Mouse (Mus musculus) lung, adult 18-20 months (tissue): Measurements from ENCODE around the gene Rnf216.
"Not testable (repeated sequence)": the region's sequence is repeated elsewhere in the genome, so short reads cannot be mapped to it uniquely, and the experiment has no call there.

ENCODE experiments used
- DNase-seq, 2 experiments: peaks; one replicate each; pipeline ENCODE4 v3.0.0; 2022; ENCODE audit warnings: mixed read lengths in 2 of 2

The Rnf216 gene

GRCm38 (mm10) chr5:143112281-143113246 is at the start of gene Rnf216:
Gene Rnf216 (minus strand): TSS chr5:143112994.
- DNase-seq = peak; percentile 94 to 96

GRCm38 (mm10) chr5:143155534-143155933 is 42.7 kb upstream of the Rnf216 start:
- no peak for DNase-seq

- DNase-seq = no peak
These were observed 41.0 kb upstream of the Rnf216 start for GRCm38 (mm10) chr5:143153756-143154155.

DNA sequence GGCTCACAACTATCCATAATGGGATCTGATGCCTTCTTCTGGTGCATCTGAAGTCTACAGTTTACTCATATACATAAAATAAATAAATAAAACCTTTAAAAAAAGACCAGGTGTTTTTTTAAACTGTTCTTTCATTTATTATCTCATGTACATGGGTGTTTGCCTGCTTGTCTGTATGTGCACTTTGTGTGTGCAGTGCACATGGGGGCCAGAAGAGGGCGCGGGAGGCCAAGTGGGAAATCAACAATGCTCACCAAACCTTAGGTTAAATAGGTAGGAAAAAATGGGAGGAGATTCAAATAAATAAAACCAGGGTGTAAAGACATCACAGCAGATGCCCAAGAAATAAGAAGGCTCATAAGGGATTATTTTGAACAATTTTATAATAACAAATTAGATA is 37.2 kb upstream of the Rnf216 start:
- no peak for DNase-seq

DNA sequence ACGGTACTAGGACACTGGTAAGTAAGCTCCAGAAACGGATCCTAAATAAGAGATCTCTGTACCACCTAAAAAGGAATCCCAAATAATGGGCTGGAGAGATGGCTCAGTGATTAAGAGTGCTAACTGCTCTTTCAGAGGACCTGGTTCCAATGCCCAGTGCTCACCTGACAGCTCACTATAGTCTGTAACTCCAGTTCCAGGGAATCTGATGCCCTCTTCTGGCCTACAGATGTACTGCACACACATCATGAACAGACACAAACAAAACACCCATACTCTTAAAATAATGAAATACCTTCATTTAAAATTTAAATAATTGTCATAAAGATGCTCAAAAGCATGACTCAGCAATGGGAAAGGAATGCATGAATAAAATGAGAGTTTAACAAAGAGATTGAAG is 36.7 kb upstream of the Rnf216 start:
- no peak for DNase-seq

- DNase-seq = no peak
These were observed 35.9 kb upstream of the Rnf216 start for GRCm38 (mm10) chr5:143148661-143149060.

- DNase-seq = no peak
These were observed 34.7 kb upstream of the Rnf216 start, which contains the start of gene Olfr718-ps1 for GRCm38 (mm10) chr5:143147481-143147880. Gene Olfr718-ps1 (minus strand): TSS chr5:143147581.

DNA sequence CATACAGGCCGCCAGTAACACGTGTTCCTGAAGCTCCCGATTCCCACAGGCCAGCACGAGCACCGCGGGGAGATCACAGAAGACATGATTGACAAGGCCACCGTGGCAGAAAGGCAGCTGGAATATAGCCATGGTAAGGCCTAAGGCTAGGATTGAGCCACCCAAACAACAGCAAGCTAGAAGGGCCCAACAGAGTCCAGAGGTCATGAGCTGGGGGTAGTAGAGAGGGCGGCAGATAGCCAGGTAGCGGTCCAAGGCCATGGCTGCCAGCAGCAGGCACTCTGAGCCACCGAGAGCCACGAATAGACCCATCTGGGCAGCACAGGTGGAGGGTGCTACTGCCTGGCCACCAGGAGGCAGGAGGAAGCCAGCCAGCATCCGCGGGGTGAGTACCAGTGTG is 24.8 kb upstream of the Rnf216 start:
- DNase-seq = no peak

DNA sequence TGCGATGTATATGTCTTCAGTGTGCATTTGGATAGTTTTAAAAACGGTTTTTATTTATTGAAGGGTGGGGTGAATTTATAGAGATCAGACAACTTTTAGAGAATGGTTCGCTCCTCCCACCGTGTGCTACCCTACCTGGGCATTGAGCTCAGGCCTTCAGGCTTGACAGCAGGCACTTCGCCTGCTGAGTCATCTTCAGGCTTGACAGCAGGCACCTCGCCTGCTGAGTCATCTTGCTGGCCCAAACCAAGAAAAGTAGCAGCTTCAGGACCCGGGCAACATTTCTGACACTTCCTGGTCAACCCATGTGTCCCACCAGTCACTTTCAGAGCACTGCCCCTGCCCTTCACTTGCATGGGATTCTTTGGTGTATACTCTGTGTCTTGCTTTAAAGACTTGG is 22.2 kb upstream of the Rnf216 start:
- no peak for DNase-seq

- DNase-seq = not testable (repeated sequence)
These were observed 21.6 kb upstream of the Rnf216 start for GRCm38 (mm10) chr5:143134216-143135010.

DNA sequence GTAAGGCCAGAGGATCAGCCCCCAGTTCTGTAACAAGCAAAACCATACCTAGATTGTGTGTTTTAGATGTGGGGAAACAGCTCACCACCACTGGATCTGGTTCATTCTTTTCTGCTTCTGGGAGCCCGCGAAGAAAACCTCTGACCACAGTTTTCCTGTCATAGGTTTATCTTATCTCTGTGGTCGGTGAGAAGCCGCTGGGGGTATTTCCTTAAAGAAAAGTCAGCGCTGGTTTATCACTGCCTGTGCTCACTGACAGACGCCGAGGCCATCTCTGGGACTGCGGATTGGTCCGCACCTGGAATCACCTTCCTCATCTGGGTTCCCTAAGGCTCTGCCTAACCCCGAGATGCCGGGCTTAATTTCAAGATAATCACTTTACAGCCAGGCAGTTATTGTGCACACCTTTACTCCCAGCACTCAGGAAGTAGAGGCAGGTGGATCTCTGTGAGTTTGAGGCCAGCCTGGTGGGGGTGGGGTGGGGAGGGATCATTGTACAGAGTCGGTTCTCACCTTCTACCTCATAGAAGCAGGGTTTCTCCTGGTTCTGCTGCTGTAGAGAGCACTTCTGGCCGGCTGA is 20.2 kb upstream of the Rnf216 start:
- DNase-seq = no peak

DNA sequence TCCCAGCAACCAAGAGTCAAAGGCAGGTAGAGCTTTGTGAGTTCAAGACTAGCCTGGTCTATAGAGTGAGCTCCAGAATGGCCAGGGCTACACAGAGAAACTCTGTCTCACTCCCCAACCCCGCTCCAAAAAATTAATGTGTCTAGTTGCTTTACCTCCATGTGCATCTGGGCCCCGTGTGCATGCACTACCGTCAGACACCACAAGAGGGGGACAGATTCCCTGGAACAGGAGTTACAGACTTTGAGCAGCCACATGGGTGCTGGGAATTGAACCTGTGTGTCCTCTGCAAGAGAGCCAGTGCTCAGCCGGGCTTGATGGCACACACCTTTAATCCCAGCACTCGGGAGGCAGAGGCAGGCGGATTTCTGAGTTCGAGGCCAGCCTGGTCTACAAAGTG is 17.5 kb upstream of the Rnf216 start:
- DNase-seq = no peak

- DNase-seq = no peak
These were observed 16.3 kb upstream of the Rnf216 start for GRCm38 (mm10) chr5:143129101-143129500.

GRCm38 (mm10) chr5:143127837-143128236 is 15.0 kb upstream of the Rnf216 start:
- no peak for DNase-seq

DNA sequence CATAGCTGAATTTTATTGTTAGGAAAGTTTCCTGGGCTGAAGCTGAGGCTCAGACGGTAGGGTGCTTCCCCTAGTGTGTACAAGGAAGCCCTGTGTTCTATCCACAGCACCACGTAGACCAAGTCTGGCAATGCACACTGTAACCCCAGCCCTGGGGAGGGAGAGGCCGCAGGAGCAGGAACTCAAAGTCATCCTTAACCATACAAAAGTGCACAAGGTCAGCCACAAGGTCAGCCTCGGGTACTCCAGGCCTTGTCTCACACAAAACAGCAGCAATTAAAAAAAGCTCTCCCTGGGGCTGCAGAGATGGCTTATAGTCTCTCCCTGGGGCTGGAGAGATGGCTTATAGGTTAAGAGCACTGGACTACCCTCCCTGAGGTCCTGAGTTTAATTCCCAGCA is 14.1 kb upstream of the Rnf216 start:
- DNase-seq = no peak

GRCm38 (mm10) chr5:143126089-143126488 is 13.3 kb upstream of the Rnf216 start:
- DNase-seq = no peak

GRCm38 (mm10) chr5:143125601-143126000 is 12.8 kb upstream of the Rnf216 start:
- DNase-seq = no peak

DNA sequence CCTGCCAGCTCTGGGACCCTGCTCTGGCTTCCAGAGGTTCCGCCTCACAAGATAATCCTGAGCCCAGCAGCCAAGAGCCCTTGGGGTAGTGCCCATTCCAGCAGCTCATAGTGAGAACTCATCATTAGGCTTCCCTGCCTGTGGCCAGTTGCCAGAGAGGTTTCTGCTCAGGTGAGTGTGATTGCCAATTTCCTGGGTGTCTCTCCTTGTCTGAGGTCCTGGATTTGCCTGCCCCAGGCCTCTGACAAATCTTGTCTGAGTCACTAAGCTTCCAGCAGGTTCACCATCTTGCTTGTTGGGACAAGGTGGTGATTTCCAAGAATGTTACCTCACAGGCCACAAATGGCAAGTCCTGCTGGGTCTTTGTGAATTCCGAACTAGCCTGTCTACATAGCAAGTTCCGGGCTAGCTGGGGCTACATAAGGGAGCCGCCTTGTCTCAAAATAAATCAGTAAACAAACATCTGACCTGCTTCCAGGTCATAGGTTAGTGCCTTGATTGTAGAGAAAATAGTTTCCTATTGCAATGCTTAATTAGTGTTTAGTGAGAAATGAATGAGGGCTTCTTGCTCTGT is 12.1 kb upstream of the Rnf216 start:
- no peak for DNase-seq

GRCm38 (mm10) chr5:143122673-143123072 is 9.9 kb upstream of the Rnf216 start:
- DNase-seq = no peak

DNA sequence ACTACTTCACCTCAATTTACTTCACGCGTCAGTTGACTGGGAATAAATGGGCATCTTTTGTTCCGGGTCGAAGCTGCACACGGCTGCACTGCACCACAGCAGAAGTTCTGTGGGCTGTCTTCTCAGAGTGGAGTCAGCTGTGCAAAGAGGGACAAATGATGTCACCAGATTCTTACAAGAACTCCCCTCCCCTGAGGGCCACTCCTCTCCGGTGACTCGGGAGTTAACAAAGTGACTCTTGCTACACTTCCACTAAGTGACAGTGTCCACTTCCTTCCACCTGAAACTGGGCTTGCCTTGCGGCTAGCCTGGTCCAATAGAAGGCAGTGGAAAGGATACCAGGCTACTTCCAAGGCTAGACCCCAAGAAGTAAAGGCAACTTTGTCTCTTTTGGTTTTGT is 9.3 kb upstream of the Rnf216 start:
- DNase-seq = no peak

DNA sequence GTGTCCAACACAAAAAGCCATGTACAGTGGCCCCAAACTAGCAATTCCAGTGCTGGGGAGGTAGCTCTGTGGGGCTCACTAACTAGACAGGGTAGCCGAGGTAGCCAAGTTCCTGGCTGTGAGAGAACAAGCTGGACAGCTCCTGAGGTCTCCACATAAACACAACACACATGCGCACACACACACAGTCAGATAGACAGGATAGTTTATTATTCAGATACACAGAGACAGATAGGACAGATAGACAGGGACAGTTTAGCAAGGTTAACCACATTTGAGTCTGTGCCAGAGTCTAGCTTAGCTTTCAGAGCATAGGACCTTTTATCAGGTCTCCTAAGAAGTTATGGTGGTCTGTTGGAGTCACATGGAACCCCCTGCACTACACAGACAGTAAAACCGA is 6.0 kb downstream of the Rnf216 start:
- DNase-seq = no peak

GRCm38 (mm10) chr5:143103231-143103630 is 9.6 kb downstream of the Rnf216 start:
- no peak for DNase-seq

DNA sequence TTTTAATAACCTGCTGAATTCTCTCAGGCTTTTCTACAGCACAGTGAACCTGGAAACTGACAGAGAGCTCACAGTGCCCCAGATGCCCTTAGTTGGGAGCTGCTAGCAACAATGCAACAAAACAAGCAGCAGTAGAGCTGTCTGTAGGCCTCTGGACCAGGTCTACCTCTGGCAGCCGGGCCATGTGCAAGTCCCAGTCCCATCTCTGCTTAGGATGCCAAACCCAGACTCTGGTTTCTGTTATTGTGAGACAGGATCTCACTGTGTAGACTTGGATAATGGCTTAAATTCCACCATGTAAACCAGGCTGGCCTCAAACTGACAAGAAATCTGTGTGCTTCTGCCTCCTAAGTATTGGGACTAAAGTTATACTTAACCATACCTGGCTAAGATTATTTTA is 11.2 kb downstream of the Rnf216 start:
- no peak for DNase-seq
